Mouse (Mus musculus): ENCODE measurements at regions not wholly inside any gene's neighbourhood (a gene's known extent, or its start where the extent isn't known, plus 50 kb on each side); places are given as distances from the start of the nearest gene placed in this dataset.

DNA sequence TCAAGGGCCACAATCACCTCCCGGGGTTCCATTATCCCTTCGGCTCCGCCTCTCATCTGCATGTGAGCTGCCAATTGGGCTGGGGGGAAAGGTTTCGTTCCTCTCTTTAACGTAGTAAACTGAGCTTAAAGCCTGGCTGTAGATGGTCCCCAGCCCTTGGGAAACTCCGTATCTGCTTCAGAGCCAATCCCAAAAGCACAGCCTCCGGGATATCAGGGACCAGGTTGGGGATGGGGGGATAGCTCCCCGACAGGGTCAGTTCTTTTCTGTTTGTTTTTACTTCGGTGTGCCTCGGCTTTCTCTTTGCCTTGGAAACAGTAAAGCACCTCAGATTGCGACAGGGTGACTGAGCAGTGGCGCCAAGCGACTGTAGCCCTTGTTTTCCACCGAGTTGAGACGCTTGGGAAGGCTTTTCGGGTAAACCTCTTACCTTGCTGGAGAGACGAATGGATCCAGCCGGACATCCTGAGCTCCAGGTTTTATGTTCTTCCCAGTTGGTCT lies 64.5 kb downstream of the Tfap2c start:
- DNase-seq, result peak; percentile 32

DNA sequence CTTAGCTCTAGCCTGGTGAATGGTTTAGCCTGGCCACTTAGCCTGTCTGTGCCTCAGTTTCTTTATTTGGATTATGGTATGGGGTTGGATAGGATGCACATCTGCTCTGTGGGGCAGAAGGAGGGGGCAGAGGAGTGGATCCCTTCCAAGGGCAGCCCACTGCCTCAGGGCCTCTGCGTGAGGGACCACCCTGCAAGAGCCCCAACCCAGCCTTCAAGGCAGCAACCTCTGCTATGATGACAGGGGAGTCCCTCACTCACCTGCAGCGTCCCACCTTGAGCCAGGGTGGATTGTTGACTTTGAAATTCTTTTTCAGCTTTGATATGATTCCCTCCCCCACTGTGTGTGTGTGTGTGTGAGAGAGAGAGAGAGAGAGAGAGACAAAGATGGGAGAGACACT lies 65.8 kb downstream of the Tfap2c start:
- DNase-seq, result no peak

DNA sequence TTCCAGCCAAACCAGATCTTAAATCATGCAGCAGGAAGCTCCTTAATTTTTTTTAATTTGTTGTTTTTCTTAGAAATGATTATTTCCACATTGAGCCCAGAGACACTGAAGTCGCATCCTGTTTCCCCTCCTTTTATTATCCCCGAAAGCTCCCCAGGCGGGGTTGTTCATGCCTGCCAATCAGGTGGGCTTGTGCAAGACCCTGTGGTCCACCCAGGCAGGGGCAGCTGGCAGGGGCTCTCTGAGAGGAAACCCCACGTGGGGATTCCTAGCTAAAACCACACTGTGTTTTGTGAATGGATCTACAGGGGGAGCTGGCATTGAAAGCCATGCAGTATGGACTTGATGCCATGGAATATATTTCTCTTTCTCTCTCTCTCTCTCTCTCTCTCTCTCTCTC lies 66.2 kb downstream of the Tfap2c start:
- no peak for DNase-seq

DNA sequence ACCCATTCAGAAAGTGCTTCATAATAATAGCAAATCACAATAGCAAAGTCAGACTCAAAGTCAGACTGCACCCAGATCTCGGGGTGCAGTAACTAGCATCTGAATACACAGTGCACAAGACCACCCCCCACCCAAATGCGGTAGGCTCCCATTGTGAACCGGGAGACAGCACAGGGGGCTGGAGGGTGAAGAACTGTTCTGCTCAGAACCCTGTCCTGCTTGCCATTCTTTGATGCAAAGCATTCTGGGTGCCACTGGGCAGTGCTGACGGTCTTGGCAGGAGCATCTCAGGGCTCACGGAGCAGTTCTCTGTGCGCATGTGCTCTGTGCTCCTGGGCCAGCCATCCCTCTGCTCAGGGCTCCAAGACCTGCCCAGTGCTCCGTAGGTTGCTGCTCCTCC lies 69.8 kb downstream of the Tfap2c start:
- no peak for DNase-seq

DNA sequence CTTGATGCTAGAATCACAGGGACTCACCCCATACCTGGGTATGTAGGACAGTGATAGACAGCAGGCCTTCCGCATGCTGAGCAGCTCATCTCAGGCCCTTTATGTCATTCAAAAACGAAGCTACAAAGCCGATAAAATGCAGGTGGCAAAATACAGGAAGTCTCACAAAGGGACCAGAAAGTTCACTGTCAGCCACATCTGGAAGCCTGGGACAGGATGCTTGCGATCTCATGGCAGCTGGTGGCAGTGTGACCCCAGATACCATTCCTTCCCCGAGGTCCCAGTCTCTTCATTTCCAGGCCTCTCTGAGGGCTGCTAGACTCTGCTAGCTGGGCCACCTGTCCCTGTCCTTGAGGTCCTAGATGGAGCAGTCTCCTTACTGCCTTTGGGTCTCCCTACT lies 70.6 kb downstream of the Tfap2c start:
- DNase-seq, result no peak

DNA sequence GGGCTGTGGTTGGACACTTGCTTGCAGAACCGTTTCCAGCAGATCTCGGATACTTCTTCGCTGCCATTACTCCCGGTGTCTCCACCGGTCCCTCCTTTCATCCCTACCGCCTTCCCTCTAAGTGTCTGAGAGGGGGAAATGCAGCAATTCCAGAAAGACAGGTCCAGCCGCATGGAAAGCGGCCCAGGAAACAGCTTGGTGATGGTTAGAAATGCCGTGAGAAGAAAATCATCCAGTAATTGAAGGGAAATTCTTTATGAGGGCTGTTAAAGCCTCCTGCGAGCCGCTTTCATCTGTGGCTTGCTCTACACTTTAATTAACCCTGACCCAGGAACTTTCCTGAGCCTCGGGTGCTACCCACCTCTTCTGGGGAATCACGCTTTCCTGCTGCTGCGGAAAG lies 74.3 kb downstream of the Tfap2c start:
- no peak for DNase-seq

DNA sequence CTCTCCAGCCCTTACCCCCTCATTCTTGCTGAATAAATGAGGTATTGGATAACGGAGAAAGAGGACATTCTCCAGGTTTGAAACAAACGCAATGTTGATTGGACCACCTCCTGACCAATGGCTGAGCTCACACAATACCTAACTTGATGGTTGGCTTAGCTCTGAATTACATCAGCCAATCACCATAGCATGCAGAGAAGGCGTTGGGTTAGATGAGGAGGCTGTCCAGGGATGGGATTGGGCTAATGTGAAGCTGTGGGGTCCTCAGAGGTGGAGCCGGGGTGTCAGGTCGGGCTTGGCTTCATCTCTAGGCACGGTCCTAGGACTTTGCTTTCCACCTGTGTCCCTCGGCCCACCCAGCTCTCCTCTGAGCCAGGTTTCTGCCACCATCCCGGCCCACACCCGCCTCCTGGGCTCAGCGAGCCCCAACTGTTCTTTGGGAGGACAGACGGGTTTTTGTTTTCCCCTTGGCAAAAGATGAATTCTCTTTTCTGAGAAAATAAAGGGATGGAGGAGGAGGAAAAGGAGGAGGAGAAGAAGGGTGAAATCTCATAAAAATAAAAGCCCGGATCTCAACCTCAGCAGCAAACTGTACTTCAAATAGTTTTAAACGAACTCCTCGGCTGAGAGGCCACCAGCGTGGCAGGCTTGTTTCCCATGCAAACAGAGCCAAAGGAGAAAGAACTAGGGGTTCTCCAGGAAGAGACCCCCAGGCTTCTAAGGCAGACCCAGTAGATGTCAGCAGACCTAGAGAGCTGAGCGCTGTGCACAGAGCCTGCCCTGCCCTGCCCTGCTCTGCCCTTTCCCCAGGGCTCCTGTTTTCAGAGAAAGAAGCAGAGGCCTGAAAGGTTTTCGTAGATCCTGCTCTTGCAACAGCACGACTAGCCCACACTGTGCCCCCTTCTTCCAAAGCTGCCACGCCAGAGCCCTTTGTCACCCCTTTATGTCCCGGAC lies 78.2 kb downstream of the Tfap2c start:
- DNase-seq, result no peak

DNA sequence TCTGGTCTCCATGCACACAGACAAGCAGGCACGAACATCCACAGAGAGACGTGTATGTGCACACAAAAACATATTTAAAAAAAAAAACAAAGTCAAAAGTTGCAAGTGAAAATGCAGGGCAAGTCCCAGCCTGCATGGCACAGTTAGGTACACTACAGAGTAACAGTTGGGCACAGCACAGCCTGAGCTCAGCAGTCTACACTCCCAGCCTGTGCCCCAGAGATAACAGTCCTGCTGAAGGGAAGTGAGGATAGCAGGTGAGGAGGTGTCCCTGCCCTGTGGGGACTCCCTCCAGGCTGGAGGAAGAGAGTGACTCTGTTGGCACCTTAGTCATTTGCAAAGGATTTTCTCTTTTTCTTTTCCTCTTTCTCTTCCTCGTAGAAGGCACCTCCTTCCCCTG lies 80.9 kb downstream of the Tfap2c start:
- DNase-seq, result no peak

DNA sequence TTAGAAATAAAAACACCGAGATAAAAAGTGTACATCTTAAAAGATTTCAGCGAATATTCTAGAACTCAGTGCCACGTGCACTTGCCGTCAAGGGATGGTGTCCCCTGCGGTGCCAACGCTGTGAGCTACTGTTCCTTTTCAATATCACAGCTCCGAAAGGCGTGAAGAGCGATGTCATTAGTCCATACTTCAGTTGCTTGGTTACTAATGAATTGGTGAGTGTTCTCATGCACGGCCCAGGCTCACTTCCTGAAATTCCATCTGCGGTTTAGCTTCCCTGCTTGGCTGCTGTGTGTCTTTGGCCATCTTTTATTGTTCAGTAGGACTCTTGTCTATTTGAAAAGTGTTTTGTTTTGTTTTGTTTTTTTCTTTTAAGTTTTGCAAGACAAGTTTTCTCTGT lies 93.2 kb downstream of the Tfap2c start:
- peak; percentile 51 for DNase-seq

DNA sequence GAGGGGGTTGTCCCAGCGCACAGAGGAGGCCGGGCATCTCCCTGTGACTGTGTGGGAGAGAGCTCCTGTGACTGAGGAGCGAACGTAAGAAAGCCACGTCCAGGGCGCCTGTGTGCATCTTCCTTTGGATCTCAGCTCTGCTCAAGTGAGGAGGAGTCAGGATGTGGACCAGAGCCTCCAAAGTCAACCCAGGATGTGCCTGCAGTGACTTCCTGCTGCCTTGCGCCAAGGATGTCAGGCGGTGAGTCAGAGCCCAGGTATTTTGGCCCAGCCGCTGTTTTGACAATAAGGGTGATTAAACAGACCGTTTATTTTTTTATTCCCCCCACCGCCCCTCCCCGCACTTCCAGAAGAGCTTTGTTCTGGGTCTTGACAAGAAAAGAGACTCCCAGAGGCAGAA lies 94.5 kb downstream of the Tfap2c start:
- DNase-seq, result no peak

DNA sequence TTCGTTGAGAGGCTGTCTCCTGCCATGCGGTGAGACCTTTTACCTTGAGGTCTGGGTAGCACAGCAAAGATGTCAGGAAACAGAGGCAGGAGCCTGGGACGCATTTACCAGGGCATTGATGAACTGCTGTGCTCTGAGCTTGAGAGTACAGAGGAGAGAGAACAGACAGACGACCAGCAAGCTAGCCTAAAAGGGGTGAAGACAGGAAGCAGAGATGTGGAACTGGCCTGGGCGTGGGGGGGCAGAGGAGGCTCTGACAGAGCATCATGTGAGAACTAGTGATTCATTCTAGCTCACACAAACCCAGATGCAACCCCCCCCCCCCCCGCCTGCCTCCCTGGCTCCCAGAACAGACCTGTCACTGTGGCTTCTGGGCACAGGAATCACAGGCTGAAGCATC lies 95.1 kb downstream of the Tfap2c start:
- DNase-seq, result no peak

DNA sequence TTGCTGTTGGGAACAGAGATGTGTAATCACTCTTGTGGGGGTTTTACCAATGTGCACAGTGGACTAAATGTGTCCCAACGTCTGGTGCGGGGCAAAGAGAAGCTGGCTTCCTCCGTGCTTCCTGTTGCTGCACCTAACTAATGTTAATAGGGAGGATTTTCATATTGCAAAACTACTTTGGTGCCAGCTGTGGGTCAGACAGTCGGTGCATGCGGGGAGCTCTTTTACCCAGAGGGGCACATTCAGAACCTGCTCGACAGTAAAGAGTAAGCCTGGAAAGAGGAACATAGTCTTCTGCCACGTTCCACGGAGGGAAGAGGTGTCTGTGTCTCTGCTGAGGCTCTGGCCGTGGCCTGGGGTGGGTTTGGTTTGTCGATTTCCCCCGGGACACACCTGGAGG lies 98.7 kb downstream of the Tfap2c start:
- no peak for DNase-seq

DNA sequence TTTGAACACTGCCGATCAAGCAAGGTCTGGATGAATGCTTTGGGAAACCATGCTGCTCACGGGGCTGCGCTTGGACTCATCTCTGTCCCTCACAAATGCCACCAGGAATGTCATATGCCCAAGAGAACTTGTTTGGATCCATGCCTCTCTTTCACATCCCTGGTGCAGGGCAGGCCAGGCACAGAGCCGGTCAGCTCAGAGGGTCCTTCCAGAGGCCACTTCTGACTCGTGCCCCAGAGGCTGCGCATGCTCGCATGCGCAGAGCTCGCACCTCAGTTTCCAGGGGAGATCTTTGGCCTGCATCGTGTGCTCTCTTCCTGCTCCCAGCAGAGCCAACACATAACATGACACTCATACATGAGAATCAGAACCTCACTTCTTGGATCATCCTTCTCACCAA lies 111.1 kb downstream of the Tfap2c start:
- no peak for DNase-seq

DNA sequence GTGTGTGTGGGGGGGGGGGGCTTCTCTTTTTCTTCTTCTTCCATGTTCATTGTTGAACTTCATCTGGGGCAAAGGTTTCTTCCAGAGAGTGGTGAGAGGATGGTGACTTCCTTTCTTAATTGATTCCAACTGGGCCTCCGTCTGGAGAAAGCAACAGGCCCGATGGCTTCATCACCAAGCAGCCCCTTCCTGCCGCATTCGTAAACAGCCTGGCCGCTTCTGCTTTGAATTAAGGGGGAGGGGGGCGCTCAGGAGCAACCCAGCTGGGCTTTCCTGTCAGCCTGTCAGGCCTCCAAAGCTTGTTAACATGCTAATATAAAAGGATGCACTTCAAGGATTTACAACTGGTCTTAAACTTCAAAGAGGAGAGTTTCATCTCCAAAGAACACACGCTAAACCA lies 111.5 kb downstream of the Tfap2c start:
- DNase-seq, result no peak

DNA sequence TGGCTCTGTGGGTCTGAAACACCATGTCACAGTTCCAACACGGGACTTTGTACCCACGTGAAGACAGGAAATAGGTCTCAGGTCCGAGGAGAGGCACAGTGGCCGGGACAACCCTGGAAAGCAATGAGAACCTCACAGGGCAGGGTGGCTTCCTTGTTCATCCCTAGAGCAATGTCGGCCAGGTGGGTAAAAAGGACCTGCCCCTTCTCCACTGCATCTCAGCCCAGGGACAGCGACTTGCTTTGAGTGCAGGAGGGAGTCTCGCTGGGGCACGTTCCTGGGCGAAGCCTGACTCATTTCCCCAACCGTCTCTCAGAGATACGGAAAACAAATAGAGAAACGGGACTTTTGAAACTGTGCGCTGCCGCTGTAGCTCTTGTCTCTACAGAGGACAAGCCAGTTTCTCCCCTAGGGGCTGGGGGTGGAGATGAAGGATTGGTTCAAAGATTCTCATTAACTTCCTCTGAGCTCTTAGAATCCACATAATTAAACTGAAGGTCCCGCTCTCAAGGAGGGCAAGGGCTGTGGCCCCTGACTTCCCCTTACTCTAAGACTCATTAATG lies 112.1 kb downstream of the Tfap2c start:
- DNase-seq, result no peak

DNA sequence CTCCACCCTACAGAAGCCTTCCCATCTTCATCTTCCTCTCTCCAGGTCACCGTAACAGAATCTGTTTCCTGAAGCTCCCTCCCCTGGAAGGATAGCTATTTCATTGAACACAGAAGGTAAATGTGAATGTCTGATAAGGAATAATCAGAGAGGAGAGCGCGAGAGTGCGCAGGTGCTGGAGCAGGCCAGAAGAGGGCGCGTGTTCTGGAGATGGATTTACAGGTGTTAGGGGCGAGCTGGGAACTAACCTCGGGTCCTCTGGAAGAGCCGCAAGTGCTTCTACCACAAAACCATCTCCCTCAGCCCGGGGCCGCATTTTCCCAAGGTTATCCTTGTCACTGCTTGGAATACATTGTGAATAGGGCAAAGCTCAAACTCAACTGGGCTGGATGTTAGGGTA lies 112.8 kb downstream of the Tfap2c start:
- no peak for DNase-seq

DNA sequence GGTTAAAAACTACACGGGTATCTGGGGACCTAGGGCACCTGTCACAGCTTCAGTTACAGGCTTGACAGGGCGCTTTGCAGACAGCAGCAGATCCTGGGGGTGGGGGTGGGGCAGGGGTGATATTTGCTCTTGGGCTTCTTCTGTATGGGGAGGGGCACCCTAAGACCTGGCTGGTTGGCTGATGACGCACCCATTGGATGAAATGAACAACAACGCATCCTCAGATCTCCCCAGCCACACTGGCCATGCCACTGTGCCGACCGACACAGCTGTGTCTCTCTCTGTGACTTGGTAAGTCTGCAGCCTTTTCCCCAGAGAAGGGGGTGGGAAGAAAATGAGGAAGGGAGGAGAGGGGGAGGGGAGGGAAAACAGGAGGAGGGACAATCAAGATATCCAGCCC lies 114.3 kb downstream of the Tfap2c start:
- peak; percentile 44 for DNase-seq

DNA sequence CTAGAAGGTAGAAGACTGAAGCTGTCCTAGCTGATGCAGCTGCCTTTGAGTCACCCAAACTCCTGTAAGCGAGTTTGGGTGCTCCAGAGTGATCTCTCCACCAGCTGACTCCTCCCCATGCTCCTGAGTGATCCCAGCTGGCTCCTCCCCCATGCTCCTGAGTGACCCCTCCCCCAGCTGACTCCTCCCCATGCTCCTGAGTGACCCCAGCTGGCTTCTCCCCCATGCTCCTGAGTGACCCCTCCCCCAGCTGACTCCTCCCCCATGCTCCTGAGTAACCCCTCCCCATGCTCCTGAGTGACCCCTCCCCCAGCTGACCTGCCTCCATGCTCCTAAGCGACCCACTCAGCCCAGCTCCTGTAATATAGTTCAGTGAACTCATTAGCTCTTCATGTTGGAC lies 123.7 kb downstream of the Tfap2c start:
- DNase-seq, result no peak

DNA sequence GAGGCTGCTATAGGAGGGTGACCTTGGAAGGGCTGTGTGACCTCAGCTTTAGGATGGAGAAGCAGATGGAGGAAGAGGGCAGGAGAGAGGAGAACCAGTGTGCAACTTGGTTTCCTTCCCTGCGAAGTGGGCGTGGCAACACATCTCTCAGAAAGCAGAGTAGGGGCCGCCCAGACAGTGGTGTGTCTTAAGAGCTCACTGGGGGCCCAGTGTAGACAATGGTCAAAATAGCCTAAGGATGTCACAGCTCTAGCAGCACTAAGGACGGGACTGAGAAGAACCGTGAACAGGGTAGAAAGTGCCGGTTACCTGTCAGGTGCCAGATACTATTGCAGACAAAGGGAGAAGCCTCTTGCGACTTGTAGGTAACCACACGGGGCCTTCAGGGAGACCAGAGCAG lies 125.2 kb downstream of the Tfap2c start:
- no peak for DNase-seq

DNA sequence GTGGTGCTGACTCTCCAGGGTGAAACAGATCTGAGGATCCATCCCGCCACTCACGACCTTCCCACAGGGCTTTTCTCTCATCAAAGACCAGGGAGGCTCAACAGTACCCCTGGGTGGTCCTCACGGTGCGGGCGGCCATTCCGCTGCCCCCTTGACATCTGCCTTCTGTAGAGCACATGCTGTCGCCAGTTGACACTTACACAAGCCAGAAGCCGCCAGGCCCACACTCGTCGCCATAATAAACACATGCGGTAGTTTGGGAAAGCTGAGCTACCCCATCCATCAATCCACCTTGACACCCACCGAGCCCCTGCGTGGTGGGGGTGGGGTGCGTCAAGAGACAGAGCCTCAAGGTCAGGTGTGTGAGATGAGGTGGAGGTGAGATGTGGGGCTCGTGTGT lies 125.7 kb downstream of the Tfap2c start:
- no peak for DNase-seq

DNA sequence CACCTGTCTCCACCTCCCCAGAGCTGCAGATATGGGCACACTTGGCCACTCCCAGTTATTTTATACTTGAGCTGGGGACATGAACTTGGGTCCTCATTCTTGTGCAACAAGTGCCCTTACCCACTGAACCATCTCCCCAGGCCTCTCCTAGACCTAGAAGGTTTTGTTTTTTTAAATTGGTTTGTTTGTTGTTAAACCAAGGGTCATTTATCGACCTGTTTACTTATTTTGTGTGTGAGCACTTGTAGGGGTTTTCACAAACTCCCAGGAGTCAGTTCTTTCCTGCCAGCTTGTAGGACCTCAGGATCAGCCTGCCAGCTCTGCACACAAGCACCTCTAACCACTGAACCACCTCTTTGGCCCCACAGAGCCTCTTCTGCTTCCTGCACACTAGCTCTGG lies 140.8 kb downstream of the Tfap2c start:
- no peak for DNase-seq

DNA sequence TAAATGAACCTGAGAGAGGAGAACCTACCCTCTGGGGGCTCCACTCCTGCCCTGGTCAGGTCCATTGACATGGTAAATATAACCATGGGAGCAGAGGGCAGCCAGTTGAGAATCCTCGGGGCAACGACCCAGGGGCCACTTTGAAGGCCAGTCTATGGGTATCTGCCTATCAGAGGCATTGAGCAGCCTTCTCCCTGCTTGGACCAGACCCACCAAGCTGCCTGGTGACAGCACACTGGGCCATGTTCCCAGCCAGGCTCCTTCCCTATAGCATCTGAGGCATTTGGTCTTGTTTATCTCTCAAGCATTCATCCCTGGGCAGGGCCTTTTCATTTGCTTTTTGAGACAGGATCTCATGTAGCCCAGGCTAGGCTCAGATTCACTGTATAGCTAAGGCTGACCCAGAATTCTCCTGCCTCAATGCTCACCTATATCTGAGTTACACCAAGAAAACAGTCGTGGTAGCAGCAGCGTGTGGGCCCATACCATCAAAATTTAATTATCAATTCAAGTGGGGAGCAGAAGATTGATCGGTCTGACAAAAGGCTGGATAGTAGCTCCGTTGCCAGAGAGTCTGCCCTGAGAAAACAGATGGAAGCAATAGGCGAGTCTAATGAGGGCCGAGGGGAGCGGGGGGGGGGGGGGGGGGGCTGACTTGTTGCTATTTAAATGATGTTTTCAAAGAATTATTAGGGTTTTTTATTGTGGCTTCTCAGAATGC lies 141.7 kb downstream of the Tfap2c start:
- DNase-seq, result no peak

DNA sequence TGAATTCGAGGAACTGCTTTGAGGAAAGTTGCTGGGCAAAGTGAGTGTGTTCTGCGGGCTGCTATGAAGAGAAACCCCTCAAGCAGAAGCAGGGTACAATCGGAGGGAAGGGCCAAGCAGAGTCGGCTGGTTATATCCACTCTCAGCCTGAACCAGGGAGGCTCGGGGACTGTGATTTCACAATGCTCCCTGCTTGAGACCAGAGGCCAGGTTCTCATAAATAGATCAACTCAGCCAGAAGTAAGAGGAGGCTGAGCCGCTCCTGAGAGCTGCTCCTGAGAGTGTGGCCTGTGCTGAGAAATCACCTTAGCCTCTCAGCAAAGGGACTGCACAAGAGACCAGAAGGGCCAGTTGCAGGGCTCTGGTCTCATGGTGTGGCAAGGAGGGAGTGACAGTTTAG lies 149.6 kb downstream of the Tfap2c start:
- DNase-seq, result no peak

DNA sequence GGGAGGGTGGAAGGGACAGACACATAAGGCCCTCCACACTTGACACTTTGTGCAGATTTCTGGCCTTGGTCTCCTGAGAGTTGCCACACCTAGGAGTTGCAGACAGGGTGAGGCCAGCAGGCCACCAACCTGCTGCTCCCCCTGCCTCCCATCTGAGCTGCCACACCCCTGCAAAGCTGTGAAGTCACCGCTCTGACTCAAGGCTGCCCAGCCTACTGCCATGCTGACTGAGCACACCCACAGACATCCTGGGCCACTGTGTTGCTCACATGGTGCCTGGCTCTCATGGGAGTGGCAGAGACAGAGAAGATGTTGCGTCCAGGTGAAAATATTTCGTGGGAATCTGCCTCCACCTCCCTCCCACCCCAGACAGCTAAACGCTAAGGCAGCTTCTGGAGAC lies 150.3 kb downstream of the Tfap2c start:
- DNase-seq, result no peak
